Mouse (Mus musculus) liver, embryonic 16.5 days (tissue): ENCODE measurements at regions not wholly inside any gene's neighbourhood (a gene's known extent, or its start where the extent isn't known, plus 50 kb on each side); places are given as distances from the start of the nearest gene placed in this dataset.

Source experiments
- ATAC-seq: fragments of 200-750 bp; cut with Nextera tagmentation; 2 replicates; pipeline ENCODE4 v1.8.0; 2017; ENCODE audit warnings: low read depth, mild to moderate bottlenecking, moderate number of reproducible peaks, moderate library complexity
- H3K27ac ChIP-seq: fragments of 300-500 bp; sonication (generic); 2 replicates; pipeline ENCODE4 v1.5.1; 2014; ENCODE audit warnings: mild to moderate bottlenecking, low read length
- H3K27me3 ChIP-seq: fragments of 300-500 bp; sonication (generic); 2 replicates; pipeline ENCODE4 v1.6.1; 2014; ENCODE audit warnings: low read depth, low read length, mixed read lengths; ENCODE audit not compliant: control insufficient read depth, insufficient read depth
- H3K36me3 ChIP-seq: fragments of 300-500 bp; sonication (generic); 2 replicates; pipeline ENCODE4 v1.6.1; 2014; ENCODE audit warnings: mild to moderate bottlenecking; ENCODE audit not compliant: control insufficient read depth, insufficient read depth
- H3K4me1 ChIP-seq: fragments of 300-500 bp; sonication (generic); 2 replicates; pipeline ENCODE4 v1.6.1; 2014; ENCODE audit warnings: low read depth, low read length, mixed read lengths; ENCODE audit not compliant: control insufficient read depth
- H3K4me2 ChIP-seq: fragments of 300-500 bp; sonication (generic); 2 replicates; pipeline ENCODE4 v1.6.1; 2014; ENCODE audit warnings: low read depth, low read length, mixed read lengths
- H3K4me3 ChIP-seq: fragments of 300-500 bp; sonication (generic); 2 replicates; pipeline ENCODE4 v1.5.1; 2014; ENCODE audit warnings: low read depth, mild to moderate bottlenecking, low read length
- H3K9ac ChIP-seq: fragments of 300-500 bp; sonication (generic); 2 replicates; pipeline ENCODE4 v1.6.1; 2014; ENCODE audit warnings: low read depth, low read length
- H3K9me3 ChIP-seq: fragments of 300-500 bp; sonication (generic); replicated peaks from 2 replicates; pipeline ENCODE4 v1.6.1; 2016; ENCODE audit warnings: low read length; ENCODE audit not compliant: control insufficient read depth
- WGBS: fragments of 180-500 bp; shearing (Covaris S2); extraction: QIAGEN DNeasy Blood & Tissue Kit; methylation state at CpG from one replicate; pipeline ENCODE4 v1.1.7; 2014; ENCODE audit not compliant: insufficient replicate concordance; 5-methylcytosine and 5-hydroxymethylcytosine counted together

GRCm38 (mm10) chr7:66532596-66532995 lies 105.3 kb upstream of the Aldh1a3 start:
- no peaks in the 10 kb centered on the region for H3K4me1 ChIP-seq
- H3K36me3 ChIP-seq = no peaks in the 10 kb centered on the region
- no peak overlapping the region for H3K9ac ChIP-seq
- H3K27me3 ChIP-seq = no peaks in the 10 kb centered on the region
- no peak overlapping the region for H3K4me2 ChIP-seq
- no peak overlapping the region for H3K4me3 ChIP-seq
- H3K9me3 ChIP-seq = no peaks in the 10 kb centered on the region
- WGBS = 65% methylated on average over 6 of the region's 6 CpGs
- ATAC-seq = no peak
- no peak overlapping the region for H3K27ac ChIP-seq

GRCm38 (mm10) chr7:66532048-66532447 lies 104.7 kb upstream of the Aldh1a3 start:
- no peak overlapping the region for H3K4me2 ChIP-seq
- ATAC-seq = no peak
- no peak overlapping the region for H3K27ac ChIP-seq
- no peaks in the 10 kb centered on the region for H3K36me3 ChIP-seq
- no peaks in the 10 kb centered on the region for H3K27me3 ChIP-seq
- whole genome bisulfite sequencing = 68% methylated on average over 8 of the region's 8 CpGs
- no peaks in the 10 kb centered on the region for H3K4me1 ChIP-seq
- no peaks in the 10 kb centered on the region for H3K9me3 ChIP-seq
- H3K9ac ChIP-seq = no peak overlapping the region
- H3K4me3 ChIP-seq = no peak overlapping the region

- Histone ChIP-seq H3K9me3 (no peaks in the 10 kb centered on the region), H3K27ac (no peak overlapping the region), H3K9ac (no peak overlapping the region), H3K27me3 (no peaks in the 10 kb centered on the region), H3K4me2 (no peak overlapping the region), H3K36me3 (no peaks in the 10 kb centered on the region), H3K4me1 (no peaks in the 10 kb centered on the region), H3K4me3 (no peak overlapping the region)
- WGBS = 67% methylated on average over 7 of the region's 7 CpGs
- ATAC-seq = no peak
Measured at GRCm38 (mm10) chr7:66531111-66531510, 103.8 kb upstream of the Aldh1a3 start.

- WGBS = 50% methylated on average over 4 of the region's 4 CpGs
- H3K27me3 ChIP-seq = no peaks in the 10 kb centered on the region
- H3K27ac ChIP-seq = no peak overlapping the region
Measured at GRCm38 (mm10) chr7:66528881-66529280, 101.6 kb upstream of the Aldh1a3 start.

GRCm38 (mm10) chr7:66523959-66524358 lies 96.6 kb upstream of the Aldh1a3 start:
- WGBS = 54% methylated on average over 7 of the region's 7 CpGs
- H3K4me1 ChIP-seq = no peaks in the 10 kb centered on the region
- H3K9ac ChIP-seq = no peak overlapping the region
- H3K4me3 ChIP-seq = no peak overlapping the region
- no peak overlapping the region for H3K4me2 ChIP-seq
- no peak for ATAC-seq
- no peaks in the 10 kb centered on the region for H3K27me3 ChIP-seq
- H3K27ac ChIP-seq = no peak overlapping the region
- no peaks in the 10 kb centered on the region for H3K9me3 ChIP-seq
- no peaks in the 10 kb centered on the region for H3K36me3 ChIP-seq

More at GRCm38 (mm10) chr7:66528881-66529280, 101.6 kb upstream of the Aldh1a3 start:
- ATAC-seq = no peak
- Histone ChIP-seq H3K9ac (no peak overlapping the region), H3K4me2 (no peak overlapping the region), H3K4me3 (no peak overlapping the region), H3K9me3 (no peaks in the 10 kb centered on the region), H3K4me1 (no peaks in the 10 kb centered on the region), H3K36me3 (no peaks in the 10 kb centered on the region)

GRCm38 (mm10) chr7:66521522-66521921 lies 94.2 kb upstream of the Aldh1a3 start:
- ATAC-seq = no peak
- Histone ChIP-seq H3K36me3 (no peaks in the 10 kb centered on the region), H3K27me3 (no peaks in the 10 kb centered on the region), H3K4me2 (no peak overlapping the region), H3K9me3 (no peaks in the 10 kb centered on the region), H3K9ac (no peak overlapping the region), H3K4me3 (no peak overlapping the region), H3K27ac (no peak overlapping the region), H3K4me1 (no peaks in the 10 kb centered on the region)
- 68% methylated on average over 2 of the region's 2 CpGs for WGBS

- Histone ChIP-seq H3K36me3 (no peaks in the 10 kb centered on the region), H3K9me3 (no peaks in the 10 kb centered on the region), H3K4me2 (no peak overlapping the region), H3K27ac (no peak overlapping the region), H3K27me3 (no peaks in the 10 kb centered on the region), H3K4me1 (no peaks in the 10 kb centered on the region), H3K4me3 (no peak overlapping the region), H3K9ac (no peak overlapping the region)
- no peak for ATAC-seq
- WGBS = 33% methylated on average over 4 of the region's 4 CpGs
Measured at GRCm38 (mm10) chr7:66516143-66516542, 88.8 kb upstream of the Aldh1a3 start.

- WGBS = 21% methylated on average over 3 of the region's 3 CpGs
- H3K36me3 ChIP-seq = no peaks in the 10 kb centered on the region
- no peak overlapping the region for H3K4me2 ChIP-seq
- H3K27ac ChIP-seq = no peak overlapping the region
- H3K27me3 ChIP-seq = no peaks in the 10 kb centered on the region
- ATAC-seq = no peak
- H3K4me3 ChIP-seq = no peak overlapping the region
- H3K9me3 ChIP-seq = no peaks in the 10 kb centered on the region
- H3K9ac ChIP-seq = no peak overlapping the region
- no peaks in the 10 kb centered on the region for H3K4me1 ChIP-seq
Measured at GRCm38 (mm10) chr7:66513411-66513810, 86.1 kb upstream of the Aldh1a3 start.

- 50% methylated on average over 2 of the region's 2 CpGs for WGBS
- no peaks in the 10 kb centered on the region for H3K36me3 ChIP-seq
- H3K9me3 ChIP-seq = no peaks in the 10 kb centered on the region
Measured at GRCm38 (mm10) chr7:66505734-66506133, 78.4 kb upstream of the Aldh1a3 start.

More at GRCm38 (mm10) chr7:66505734-66506133, 78.4 kb upstream of the Aldh1a3 start:
- Histone ChIP-seq H3K27me3 (no peaks in the 10 kb centered on the region), H3K4me3 (no peak overlapping the region), H3K9ac (no peak overlapping the region), H3K27ac (no peak overlapping the region), H3K4me1 (no peaks in the 10 kb centered on the region), H3K4me2 (no peak overlapping the region)
- ATAC-seq = no peak
